Mouse (Mus musculus) c-Kit-positive CD71-positive TER-119-positive erythroid progenitor cells, embryonic 14.5 days (primary cell): ENCODE measurements around the gene Pdcl2.

ENCODE experiments used
- DNase-seq: peaks from one replicate; pipeline ENCODE4 v3.0.0-alpha.2; 2013; ENCODE audit warnings: low spot score

The Pdcl2 gene

DNA sequence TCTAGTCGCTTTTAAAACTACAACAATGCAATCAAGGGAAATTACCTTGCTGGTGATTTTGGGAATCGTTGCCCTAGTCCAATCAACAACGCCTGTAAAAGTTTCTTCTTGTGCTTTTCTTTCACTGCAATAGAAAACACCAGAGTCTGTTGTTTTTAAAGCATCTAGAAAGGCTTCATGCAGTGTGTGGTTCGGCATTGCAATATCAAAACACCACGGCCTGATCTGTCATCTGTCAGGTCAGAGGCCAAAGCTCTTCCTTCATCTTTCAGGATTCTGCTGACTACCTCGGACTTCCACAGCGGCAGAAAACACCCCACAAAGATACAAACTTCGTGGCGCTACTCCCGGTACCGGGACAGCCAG is 27.6 kb downstream of the Pdcl2 start:
- no peak for DNase-seq

DNA sequence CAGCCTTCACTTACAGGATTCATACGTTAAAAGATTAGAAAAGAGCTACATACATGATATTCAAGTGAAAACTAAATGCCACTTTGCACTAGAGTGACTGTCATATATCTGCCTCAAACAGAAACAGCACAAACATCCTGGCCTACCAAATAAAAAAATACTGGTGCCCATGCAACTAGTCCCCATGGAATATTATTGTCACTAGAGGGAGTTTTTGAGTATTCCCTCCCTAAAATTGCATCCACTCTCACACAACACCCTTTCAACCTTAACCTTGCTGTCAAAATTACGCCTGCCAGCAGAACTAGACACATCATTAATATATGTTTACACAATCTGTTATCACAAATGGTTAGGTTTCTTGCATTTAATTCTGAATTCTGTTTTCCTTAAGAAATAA is 28.9 kb downstream of the Pdcl2 start:
- no peak for DNase-seq

DNA sequence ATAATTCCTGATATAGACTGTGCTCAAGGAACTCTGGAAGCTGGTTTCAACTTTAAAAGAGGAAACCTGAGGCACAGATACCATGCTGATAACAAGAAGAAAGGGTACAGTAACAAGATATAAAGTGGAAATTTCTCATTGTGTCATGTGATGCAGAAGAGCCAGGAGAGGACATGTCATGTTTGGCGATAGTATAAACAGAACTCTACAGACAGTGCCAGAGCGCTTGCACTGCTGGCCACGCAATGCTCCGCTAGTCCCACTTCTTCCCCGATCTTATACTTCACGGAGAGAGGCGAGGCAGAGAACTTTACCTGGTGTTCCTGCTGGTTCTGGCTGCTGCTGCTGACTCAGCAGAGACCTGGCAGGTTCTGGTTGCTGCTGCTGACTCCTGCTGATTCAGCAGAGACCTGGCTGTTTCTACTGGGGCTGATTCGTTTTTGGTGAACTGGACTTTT is 41.7 kb downstream of the Pdcl2 start:
- no peak for DNase-seq

GRCm38 (mm10) chr5:76288256-76288655 is 42.7 kb downstream of the Pdcl2 start:
- no peak for DNase-seq

GRCm38 (mm10) chr5:76287062-76287461 is 43.9 kb downstream of the Pdcl2 start:
- DNase-seq: no peak

DNA sequence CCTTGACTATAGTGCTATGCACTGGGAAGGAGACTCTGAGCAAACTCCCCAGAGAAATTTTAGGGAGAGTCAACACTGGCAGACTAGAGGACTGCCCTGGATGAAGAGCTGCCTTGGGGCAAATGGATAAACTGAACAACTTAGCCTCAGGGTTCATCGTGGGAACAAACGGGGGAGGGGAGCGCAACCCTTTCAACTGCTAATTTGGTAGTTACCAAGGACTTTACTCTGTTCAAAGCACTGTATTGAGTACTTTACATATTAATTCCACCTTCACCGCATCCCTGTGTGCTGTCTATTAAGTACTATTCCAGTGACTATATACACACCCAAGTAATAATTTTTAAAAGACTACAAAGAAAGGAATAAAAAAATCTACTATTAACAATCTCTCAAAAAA is 45.3 kb downstream of the Pdcl2 start:
- no peak for DNase-seq

DNA sequence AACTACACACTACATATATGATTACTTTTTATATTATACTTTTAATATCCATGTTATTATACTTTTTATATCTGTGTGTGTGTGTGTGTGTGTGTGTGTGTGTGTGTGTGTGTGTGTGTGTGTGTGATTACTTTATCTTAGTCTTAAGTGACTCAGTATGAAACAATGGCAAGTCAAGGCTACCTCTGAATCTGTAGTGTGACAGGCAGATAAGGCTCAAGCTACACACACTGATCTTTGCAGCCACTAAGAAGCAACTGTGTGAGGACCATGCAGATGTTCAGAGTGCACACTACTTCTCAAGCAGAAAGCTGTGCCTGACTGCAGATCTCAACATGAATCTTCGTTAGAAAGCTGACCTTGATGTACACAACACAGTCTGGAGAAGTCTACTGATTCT is 47.1 kb downstream of the Pdcl2 start:
- DNase-seq: no peak

DNA sequence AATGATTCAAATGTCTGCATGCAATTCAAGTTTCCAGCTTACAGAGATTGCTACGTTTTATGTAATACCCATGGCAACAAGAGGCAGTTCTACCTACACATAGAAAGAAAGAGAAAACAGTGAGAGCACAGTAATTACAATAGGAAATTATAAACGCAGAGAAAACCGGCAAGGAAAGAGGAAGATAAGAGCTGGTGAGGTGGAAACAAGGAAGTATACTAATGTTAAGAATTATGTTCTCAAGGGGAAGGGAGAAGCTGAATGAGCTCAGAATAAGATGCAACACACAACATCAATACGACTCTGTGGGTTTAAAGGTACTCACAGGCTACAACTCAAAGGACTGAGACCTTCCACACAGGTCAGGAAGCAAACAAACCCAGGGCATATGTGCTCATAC is 56.0 kb downstream of the Pdcl2 start:
- no peak for DNase-seq
